Mouse (Mus musculus) MEL-GATA-1-ER (cell line): ENCODE measurements around the gene Rec8.

Source experiments
- DNase-seq: peaks from one replicate; pipeline ENCODE4 v3.0.0-alpha.2; 2012; ENCODE audit warnings: low read depth; ENCODE audit errors: extremely low read depth

Gene Rec8

GRCm38 (mm10) chr14:55592226-55592625 lies 25.6 kb upstream of the Rec8 start:
- peak; percentile 15 for DNase-seq

GRCm38 (mm10) chr14:55596036-55596690 lies 21.7 kb upstream of the Rec8 start:
- DNase-seq: no peak

DNA sequence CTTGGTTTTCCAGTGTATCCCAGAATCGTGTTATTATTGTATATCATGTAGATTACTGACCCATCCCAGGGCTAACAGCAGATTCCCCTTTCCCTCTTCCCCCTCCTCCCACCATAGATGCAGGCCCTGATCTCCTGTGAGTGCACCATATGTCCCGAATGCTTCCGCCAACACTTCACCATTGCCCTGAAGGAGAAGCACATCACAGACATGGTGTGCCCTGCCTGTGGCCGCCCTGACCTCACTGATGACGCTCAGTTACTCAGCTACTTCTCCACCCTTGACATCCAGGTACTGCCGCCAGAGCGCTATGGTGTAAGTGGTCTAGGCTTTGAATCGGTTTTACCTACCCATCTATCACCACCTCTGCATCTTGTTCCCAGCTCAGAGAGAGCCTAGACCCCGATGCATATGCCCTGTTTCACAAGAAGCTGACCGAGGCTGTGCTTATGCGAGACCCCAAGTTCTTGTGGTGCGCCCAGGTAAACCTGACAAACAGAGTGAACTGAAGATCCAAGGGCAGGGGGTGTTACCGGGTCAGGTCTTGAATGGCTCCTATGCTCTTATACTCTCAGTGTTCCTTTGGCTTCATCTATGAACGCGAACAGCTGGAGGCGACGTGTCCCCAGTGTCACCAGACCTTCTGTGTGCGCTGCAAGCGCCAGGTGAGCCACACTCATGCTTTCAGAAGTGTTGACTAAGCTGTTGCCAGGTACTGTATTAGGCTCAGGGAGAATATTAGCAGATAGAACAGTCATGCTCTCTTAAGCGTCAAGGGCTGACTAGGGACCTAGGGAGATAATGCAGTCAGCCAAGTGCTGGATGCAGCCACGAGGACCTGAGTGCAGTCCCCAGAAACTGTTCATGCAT lies 19.1 kb upstream of the Rec8 start:
- DNase-seq: no peak

- no peak for DNase-seq
Observed at GRCm38 (mm10) chr14:55603271-55603632, 14.6 kb upstream of the Rec8 start, which contains the start of gene Irf9. TSS of gene Irf9 (plus strand) at chr14:55603571.

GRCm38 (mm10) chr14:55603633-55604576 lies 13.9 kb upstream of the Rec8 start:
- DNase-seq: peak; percentile 89

- no peak for DNase-seq
Observed at GRCm38 (mm10) chr14:55604823-55605222, 13.0 kb upstream of the Rec8 start.

DNA sequence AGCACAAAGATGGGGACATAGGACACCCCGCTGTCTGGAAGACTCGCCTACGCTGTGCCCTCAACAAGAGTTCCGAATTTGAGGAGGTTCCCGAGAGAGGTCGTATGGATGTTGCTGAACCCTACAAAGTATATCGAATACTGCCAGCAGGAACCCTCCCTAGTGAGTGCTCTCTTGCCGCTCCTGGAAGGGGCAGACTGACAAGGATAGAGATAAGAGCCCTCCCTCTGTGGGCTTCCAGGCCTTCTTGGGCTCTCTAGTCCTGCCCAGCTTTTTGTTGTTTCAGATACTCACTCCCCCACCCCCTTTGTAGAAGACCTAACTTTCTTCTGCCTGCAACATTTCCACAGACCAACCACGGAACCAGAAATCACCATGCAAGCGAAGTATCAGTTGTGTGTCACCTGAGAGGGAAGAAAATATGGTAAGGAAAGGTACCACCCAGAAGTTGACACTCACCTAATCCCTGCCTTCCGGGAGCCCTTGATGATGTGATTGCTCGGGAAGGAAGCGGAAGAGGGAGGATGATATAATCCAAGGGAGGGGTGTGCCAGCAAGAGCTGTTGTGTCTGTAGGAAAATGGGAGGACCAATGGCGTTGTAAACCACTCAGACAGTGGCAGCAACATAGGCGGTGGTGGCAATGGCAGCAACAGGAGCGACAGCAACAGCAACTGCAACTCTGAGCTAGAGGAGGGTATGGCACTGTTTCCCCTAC lies 11.9 kb upstream of the Rec8 start:
- no peak for DNase-seq

GRCm38 (mm10) chr14:55608339-55608738 lies 9.5 kb upstream of the Rec8 start:
- no peak for DNase-seq

- no peak for DNase-seq
Observed at GRCm38 (mm10) chr14:55613346-55613745, 4.5 kb upstream of the Rec8 start.

DNA sequence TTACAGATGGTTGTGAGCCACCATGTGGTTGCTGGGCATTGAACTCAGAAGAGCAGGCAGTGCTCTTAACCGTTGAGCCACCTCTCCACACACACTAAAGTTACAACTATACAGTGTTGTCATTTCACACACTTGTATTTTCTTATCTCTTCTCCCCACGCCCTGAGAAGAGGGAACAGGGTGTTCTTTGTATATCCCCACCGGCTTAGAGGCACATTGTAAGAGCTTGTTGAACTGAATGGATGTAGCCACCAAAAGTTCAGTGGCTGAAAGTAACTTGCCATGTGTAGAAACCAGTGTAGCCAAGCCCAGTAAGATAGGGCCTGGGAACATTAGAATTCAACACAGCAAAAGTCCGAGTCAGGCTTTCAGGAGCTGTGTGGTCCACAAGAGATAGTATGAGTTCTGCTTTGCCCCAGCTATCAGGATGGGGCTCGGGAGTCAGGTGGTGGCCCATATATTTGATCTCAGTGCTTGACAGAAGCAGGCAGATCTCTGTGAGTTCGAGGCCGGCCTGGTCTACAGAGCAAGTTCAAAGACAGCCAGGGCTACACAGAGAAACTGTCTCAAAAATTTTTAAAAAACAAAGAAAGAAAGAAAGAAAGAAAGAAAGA lies 3.2 kb upstream of the Rec8 start:
- DNase-seq: peak; percentile 89

- no peak for DNase-seq
Observed at GRCm38 (mm10) chr14:55615876-55616275, 2.0 kb upstream of the Rec8 start.

DNA sequence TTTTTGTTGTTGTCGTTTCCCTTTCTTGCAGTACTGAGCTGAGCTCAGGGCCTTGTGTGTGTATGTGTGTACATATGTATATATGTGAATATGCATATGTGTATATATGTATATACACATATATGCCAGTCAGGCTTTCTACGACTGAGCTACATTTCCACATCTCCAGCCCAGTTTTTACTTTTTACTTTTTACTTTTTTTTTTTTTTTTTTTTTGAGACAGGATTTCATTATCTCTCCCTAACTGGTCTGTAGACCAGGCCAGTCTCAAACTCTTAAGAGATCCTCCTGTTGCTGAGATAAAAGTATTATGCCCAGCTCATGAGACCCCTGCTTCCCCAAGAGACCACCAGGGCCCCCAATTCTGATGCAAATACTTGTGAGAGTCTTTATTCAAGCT lies 993 bp upstream of the Rec8 start:
- DNase-seq: no peak

DNA sequence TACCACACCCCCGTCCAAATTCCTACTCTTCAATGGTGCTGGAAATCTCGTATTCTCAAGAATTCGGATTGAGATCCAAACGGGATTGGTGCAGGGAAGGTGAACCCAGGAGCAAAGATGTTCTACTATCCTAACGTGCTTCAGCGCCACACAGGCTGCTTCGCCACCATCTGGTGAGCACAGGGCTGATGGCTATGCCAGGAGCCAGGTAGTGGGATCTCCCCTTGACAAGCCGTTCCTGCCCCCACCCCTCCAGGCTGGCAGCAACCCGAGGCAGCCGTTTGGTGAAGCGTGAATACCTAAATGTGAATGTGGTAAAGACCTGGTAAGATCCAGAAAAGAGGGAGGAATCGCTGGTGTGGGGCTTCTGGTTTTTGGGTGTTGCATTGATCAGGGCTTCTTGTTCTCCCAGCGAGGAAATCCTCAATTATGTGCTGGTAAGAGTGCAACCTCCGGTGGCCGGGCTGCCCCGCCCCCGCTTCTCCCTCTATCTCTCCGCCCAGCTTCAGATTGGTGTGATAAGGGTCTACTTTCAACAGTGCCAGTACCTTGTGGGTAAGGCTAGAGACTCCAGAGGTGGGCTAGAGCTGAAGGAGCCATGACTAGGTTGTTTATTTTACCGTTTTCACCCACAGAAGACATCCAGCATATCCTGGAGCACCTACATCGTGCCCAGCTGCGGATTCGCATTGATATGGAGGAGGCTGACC lies 804 bp downstream of the Rec8 start:
- DNase-seq: peak; percentile 33

DNA sequence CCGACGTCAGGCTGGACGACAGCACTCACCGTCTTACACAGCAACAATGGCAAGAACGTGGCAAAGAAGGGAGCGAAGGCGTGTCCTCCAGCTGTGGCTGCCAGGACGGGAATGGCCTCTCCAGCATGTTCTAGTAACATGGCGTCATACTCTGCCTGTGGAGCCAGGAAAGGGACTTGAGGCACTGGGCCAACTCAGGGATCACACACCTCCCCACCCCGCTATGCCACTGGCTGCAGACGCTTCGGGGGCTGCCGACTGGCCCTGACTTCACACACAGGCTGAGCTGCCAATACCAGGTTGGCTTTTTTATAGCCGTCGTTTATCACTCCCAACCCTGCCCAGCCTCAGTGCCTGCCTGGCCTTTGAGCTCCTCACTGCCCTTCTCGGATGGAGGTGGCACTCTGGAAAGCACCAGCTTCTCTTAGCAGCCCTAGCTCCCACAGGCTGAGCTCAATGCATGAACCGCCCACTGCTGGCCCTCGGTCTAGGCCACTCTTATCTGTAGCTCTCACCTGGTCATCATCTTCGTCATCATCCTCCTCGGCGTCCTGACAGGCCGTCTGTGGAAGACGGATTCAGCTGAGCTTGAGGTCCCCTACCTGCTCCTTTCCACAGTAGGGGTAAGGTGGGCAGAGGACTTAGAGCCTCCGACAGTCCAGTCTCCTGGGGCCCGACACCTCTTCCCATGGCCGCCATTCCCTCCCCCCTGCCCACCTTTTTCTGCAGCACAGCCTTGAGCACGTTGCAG lies 10.4 kb downstream of the Rec8 start:
- DNase-seq: no peak

- DNase-seq: no peak
Observed at GRCm38 (mm10) chr14:55629312-55629711, 11.5 kb downstream of the Rec8 start.

DNA sequence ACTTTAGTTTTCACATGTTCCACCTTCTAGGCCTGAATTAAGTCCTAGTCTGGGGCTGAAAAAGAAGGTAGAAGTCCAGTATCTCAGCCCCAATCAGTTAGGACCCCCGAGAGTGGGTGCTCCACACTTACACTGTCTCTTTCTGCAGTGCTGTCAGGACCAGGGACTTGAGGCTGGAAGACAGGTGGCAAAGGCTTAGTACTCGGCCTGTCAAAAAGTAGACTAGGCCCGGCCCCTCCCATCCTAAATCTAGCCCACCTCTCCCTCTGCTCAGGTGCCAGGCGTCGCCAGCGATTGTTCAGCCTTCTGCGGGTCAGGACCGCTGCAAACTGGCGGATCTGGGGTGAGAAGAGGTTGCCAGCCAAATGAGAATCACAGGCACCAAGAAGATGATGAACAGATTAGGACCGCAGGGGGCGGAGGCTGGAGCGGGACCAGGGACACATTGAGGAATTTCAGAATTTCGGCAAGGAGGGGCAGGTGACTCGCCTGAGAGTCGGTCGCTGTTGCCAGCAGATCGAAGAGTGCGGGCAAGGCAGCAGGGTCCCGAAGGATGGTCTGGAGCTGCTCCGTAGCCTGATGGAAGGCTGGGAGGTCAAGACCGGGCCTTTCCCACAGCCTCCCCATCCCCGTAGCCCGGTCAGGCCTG lies 17.2 kb downstream of the Rec8 start:
- no peak for DNase-seq

DNA sequence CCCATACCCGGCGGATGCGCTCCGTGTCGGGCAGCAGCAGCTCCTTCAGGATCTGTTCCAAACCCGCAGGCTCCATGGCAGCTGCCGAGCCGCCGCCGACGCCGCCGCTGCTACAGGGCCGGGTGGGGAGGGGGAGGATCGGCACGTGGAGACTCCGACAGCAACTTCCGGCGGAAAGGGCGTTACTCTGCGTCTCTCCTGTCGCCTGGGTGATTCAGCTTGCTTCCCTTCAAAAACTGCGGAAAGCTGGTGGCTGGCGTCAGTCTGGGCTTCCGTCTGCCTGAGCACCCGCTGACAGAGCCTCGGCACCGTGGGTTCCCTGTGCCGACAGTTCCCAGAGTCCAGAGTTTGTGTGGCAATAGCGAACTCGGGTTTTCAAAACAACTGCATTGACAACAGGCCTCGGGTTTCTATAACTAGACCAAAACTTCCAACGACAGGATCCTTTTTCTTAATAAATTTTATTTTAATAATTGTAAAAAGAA lies 17.7 kb downstream of the Rec8 start, which contains the start of gene Ipo4:
Gene Ipo4 (minus strand): TSS at position 435 of the 485 bp plus-strand sequence.
- peak; percentile 84 for DNase-seq

DNA sequence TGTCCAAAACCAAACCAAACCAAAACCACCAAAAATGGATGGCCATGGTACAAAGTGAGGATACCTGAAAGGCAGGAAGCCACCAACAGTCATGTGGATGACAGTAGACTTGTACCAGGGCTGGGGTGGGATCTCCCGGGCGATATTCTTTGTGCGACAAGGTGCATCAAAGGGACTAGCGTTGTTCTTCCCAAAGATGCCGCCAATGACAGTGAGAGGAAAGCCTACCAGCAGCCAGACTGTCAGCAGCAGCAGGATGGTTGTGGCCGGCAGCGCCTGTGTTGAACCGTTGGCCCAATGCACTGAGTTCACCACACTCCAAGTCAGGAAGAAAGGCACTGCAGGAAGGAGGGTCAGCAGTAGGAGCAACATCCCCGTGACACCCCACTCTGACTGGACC lies 20.0 kb downstream of the Rec8 start, which contains the start of gene Gm49378:
Gene Gm49378 (minus strand): TSS at position 101 of the 400 bp plus-strand sequence.
- DNase-seq: no peak
